Mouse (Mus musculus) kidney, adult 2 months (tissue): Measurements from ENCODE around the gene Med12l. TPM values are rescaled to one million over a fixed set of nuclear protein-coding genes. Genes with fewer than 3 reads are reported as not detected.

Experiments used
- DNase-seq: peaks from one replicate; pipeline ENCODE4 v3.0.0; 2021
- H3K27ac ChIP-seq: fragments of 200-500 bp; 2 replicates; pipeline ENCODE4 v1.5.1; 2012; ENCODE audit warnings: low read depth, low read length, control low read depth, inconsistent platforms; ENCODE audit not compliant: insufficient read depth
- H3K27me3 ChIP-seq: fragments of 200-500 bp; replicated peaks from 2 replicates; pipeline ENCODE4 v1.6.1; 2012; ENCODE audit warnings: mild to moderate bottlenecking, moderate library complexity, low read length, inconsistent platforms; ENCODE audit not compliant: control insufficient read depth, insufficient read depth
- H3K36me3 ChIP-seq: fragments of 200-500 bp; 2 replicates; pipeline ENCODE4 v1.6.1; 2012; ENCODE audit warnings: mild to moderate bottlenecking, moderate library complexity, low read length, inconsistent platforms; ENCODE audit not compliant: control insufficient read depth, insufficient read depth
- H3K4me1 ChIP-seq: fragments of 200-500 bp; 2 replicates; pipeline ENCODE4 v1.6.1; 2011; ENCODE audit warnings: low read length; ENCODE audit not compliant: control insufficient read depth, insufficient read depth
- H3K4me3 ChIP-seq: fragments of 200-500 bp; 2 replicates; pipeline ENCODE4 v1.5.1; 2011; ENCODE audit warnings: mild to moderate bottlenecking, low read depth, low read length, control low read depth; ENCODE audit not compliant: insufficient read depth
- CTCF ChIP-seq: fragments of 200-500 bp; conservative IDR thresholded peaks from 2 replicates; pipeline ENCODE4 v1.5.1; 2011; ENCODE audit warnings: low read depth, mild to moderate bottlenecking, control low read depth, low read length, moderate library complexity, mixed read lengths; ENCODE audit not compliant: insufficient read depth, insufficient read length
- POLR2A ChIP-seq: fragments of 200-500 bp; IDR thresholded peaks from one replicate; pipeline ENCODE4 v1.6.1; 2011; ENCODE audit warnings: low read depth, low read length, control low read depth
- WGBS: fragments of 180-500 bp; shearing (Covaris S2); methylation state at CpG from one replicate; pipeline ENCODE4 v1.1.7; 2018; 5-methylcytosine and 5-hydroxymethylcytosine counted together
- polyA plus RNA-seq: library from polyadenylated mRNA; depleted of rRNA; stranded (reverse); fragments of >200 nt; gene quantifications from 2 replicates; pipeline ENCODE4 v1.2.3, GENCODE M21; 2012; rRNA removed

The Med12l gene
- polyA plus RNA-seq, result 0.64 and 1.0 TPM in 2 replicates

- Histone ChIP-seq H3K27me3 (no peaks in the 10 kb centered on the region), H3K27ac (no peak within 1 kb of the TSS), H3K4me1 (no peaks in the 10 kb centered on the region), H3K36me3 (no peaks in the 10 kb centered on the region), H3K4me3 (peak within 1 kb of the TSS; percentile 50)
- WGBS, result 1% methylated on average over 69 of the region's 69 CpGs
- no peak for TF ChIP-seq CTCF
- TF ChIP-seq POLR2A, result no peak
- DNase-seq, result peak; percentile 50
Measured at GRCm38 (mm10) chr3:59005271-59005995, at the start of gene Med12l. Med12l (plus strand) TSS chr3:59005825.

GRCm38 (mm10) chr3:58961166-58961565, 44.5 kb upstream of the Med12l start:
- no peak for TF ChIP-seq CTCF
- no peak for TF ChIP-seq POLR2A
- WGBS, result 82% methylated on average over 1 of the region's 1 CpGs
- no peak for DNase-seq
- H3K36me3 ChIP-seq, result no peaks in the 10 kb centered on the region
- H3K27me3 ChIP-seq, result no peaks in the 10 kb centered on the region
- H3K4me3 ChIP-seq, result no peak overlapping the region
- H3K27ac ChIP-seq, result no peak overlapping the region
- no peaks in the 10 kb centered on the region for H3K4me1 ChIP-seq

- H3K4me1 ChIP-seq, result no peaks in the 10 kb centered on the region
- no peak overlapping the region for H3K27ac ChIP-seq
- no peak overlapping the region for H3K4me3 ChIP-seq
- 70% methylated on average over 1 of the region's 1 CpGs for WGBS
- no peak for TF ChIP-seq POLR2A
- TF ChIP-seq CTCF, result no peak
- H3K36me3 ChIP-seq, result no peaks in the 10 kb centered on the region
- no peaks in the 10 kb centered on the region for H3K27me3 ChIP-seq
- DNase-seq, result no peak
Measured at GRCm38 (mm10) chr3:58977413-58977812, 28.2 kb upstream of the Med12l start.

GRCm38 (mm10) chr3:58977906-58978622, 27.6 kb upstream of the Med12l start:
- no peak for DNase-seq
- Histone ChIP-seq H3K27ac (no peak overlapping the region), H3K27me3 (no peaks in the 10 kb centered on the region), H3K4me3 (no peak overlapping the region), H3K36me3 (no peaks in the 10 kb centered on the region), H3K4me1 (no peaks in the 10 kb centered on the region)
- TF ChIP-seq CTCF (no peak), POLR2A (no peak)
- WGBS, result 89% methylated on average over 7 of the region's 7 CpGs

- TF ChIP-seq POLR2A (no peak), CTCF (no peak)
- Histone ChIP-seq H3K27ac (no peak overlapping the region), H3K4me3 (no peak overlapping the region), H3K27me3 (no peaks in the 10 kb centered on the region), H3K4me1 (no peaks in the 10 kb centered on the region), H3K36me3 (no peaks in the 10 kb centered on the region)
- WGBS, result 66% methylated on average over 4 of the region's 4 CpGs
- DNase-seq, result no peak
Measured at GRCm38 (mm10) chr3:58980579-58980978, 25.0 kb upstream of the Med12l start.

GRCm38 (mm10) chr3:58982896-58983837, 22.5 kb upstream of the Med12l start:
- no peaks in the 10 kb centered on the region for H3K27me3 ChIP-seq
- H3K27ac ChIP-seq, result no peak overlapping the region
- WGBS, result 28% methylated on average over 15 of the region's 15 CpGs
- no peaks in the 10 kb centered on the region for H3K4me1 ChIP-seq
- peak; percentile 51 for TF ChIP-seq CTCF
- no peak for TF ChIP-seq POLR2A
- H3K36me3 ChIP-seq, result no peaks in the 10 kb centered on the region
- no peak overlapping the region for H3K4me3 ChIP-seq
- peak; percentile 71 for DNase-seq
